Mouse (Mus musculus): ENCODE data around the gene Ncor1. TPM values are rescaled to one million over a fixed set of nuclear protein-coding genes. Genes with fewer than 3 reads are reported as not detected.
"Not testable (repeated sequence)": the region's sequence is repeated elsewhere in the genome, so short reads cannot be mapped to it uniquely, and the experiment has no call there.

The Ncor1 gene
- total RNA-seq, 4 experiments from 2014 or later, result 238 to 310 (median 267) TPM

GRCm38 (mm10) chr11:62366879-62367278 lies 91.5 kb downstream of the Ncor1 start:
- no peak for DNase-seq (ENCODE audit: low spot score in 2 of 2)

GRCm38 (mm10) chr11:62355216-62355615 lies 103.1 kb downstream of the Ncor1 start:
- DNase-seq (ENCODE audit: low spot score in 2 of 2), result no peak

- DNase-seq (ENCODE audit: low spot score in 2 of 2), result no peak
Measured at GRCm38 (mm10) chr11:62351948-62352347, 106.4 kb downstream of the Ncor1 start.

- DNase-seq (ENCODE audit: low spot score in 2 of 2), result no peak
Measured at GRCm38 (mm10) chr11:62343002-62343401, 115.3 kb downstream of the Ncor1 start.

- DNase-seq (ENCODE audit: low spot score in 2 of 2), result no peak
Measured at GRCm38 (mm10) chr11:62332228-62332627, 126.1 kb downstream of the Ncor1 start.

GRCm38 (mm10) chr11:62331141-62331540 lies 127.2 kb downstream of the Ncor1 start:
- DNase-seq (ENCODE audit: low spot score in 2 of 2), result no peak

GRCm38 (mm10) chr11:62323659-62324058 lies 134.7 kb downstream of the Ncor1 start:
- DNase-seq (ENCODE audit: low spot score in 2 of 2), result no peak

- no peak for DNase-seq (ENCODE audit: low spot score in 2 of 2)
Measured at GRCm38 (mm10) chr11:62320097-62320496, 138.2 kb downstream of the Ncor1 start.

- DNase-seq (ENCODE audit: low spot score in 2 of 2), result peak; percentile 42 to 81
Measured at GRCm38 (mm10) chr11:62317746-62318145, 140.6 kb downstream of the Ncor1 start.

GRCm38 (mm10) chr11:62314984-62315383 lies 143.4 kb downstream of the Ncor1 start:
- DNase-seq (ENCODE audit: low spot score in 2 of 2), result no peak

- DNase-seq (ENCODE audit: low spot score in 2 of 2), result no peak
Measured at GRCm38 (mm10) chr11:62309296-62309695, 149.0 kb downstream of the Ncor1 start.

- DNase-seq (ENCODE audit: low spot score in 2 of 2), result peak in 1 of 2 experiments; percentile 26
Measured at GRCm38 (mm10) chr11:62305866-62306265, 152.5 kb downstream of the Ncor1 start.

GRCm38 (mm10) chr11:62298883-62299282 lies 159.5 kb downstream of the Ncor1 start:
- DNase-seq (ENCODE audit: low spot score in 2 of 2), result no peak

GRCm38 (mm10) chr11:62294121-62294520 lies 164.2 kb downstream of the Ncor1 start:
- no peak for DNase-seq (ENCODE audit: low spot score in 2 of 2)

- no peak for DNase-seq (ENCODE audit: low spot score in 2 of 2)
Measured at GRCm38 (mm10) chr11:62287700-62288099, 170.6 kb downstream of the Ncor1 start.

- DNase-seq (ENCODE audit: low spot score in 2 of 2), result no peak
Measured at GRCm38 (mm10) chr11:62285020-62285419, 173.3 kb downstream of the Ncor1 start.

- not testable (repeated sequence) for DNase-seq (ENCODE audit: low spot score in 2 of 2)
Measured at GRCm38 (mm10) chr11:62284020-62284419, 174.3 kb downstream of the Ncor1 start.

GRCm38 (mm10) chr11:62281601-62281997 lies 176.7 kb downstream of the Ncor1 start:
- no peak for DNase-seq (ENCODE audit: low spot score in 2 of 2)

GRCm38 (mm10) chr11:62280675-62281600 lies 177.4 kb downstream of the Ncor1 start, which contains the start of the genes Zswim7 and Ttc19:
Zswim7 (minus strand) TSS chr11:62281375.
Ttc19 (plus strand) TSS chr11:62281473.
- peak; percentile 86 to 88 for DNase-seq (ENCODE audit: low spot score in 2 of 2)

- no peak for DNase-seq (ENCODE audit: low spot score in 2 of 2)
Measured at GRCm38 (mm10) chr11:62278027-62278426, 180.3 kb downstream of the Ncor1 start.

GRCm38 (mm10) chr11:62277086-62277485 lies 181.3 kb downstream of the Ncor1 start:
- DNase-seq (ENCODE audit: low spot score in 2 of 2), result no peak

- no peak for DNase-seq (ENCODE audit: low spot score in 2 of 2)
Measured at GRCm38 (mm10) chr11:62270851-62271250, 187.5 kb downstream of the Ncor1 start.

- no peak for DNase-seq (ENCODE audit: low spot score in 2 of 2)
Measured at GRCm38 (mm10) chr11:62269097-62269496, 189.2 kb downstream of the Ncor1 start.

Measured in left cerebral cortex, adult 8-10 months (tissue).